Mouse (Mus musculus): ENCODE results near the gene Ccdc85c. TPM values are rescaled to one million over a fixed set of nuclear protein-coding genes. Genes with fewer than 3 reads are reported as not detected.

The Ccdc85c gene
- polyA plus RNA-seq, 1 experiment from 2014 or later, result 11.4 TPM

GRCm38 (mm10) chr12:108309116-108309794, 34.0 kb upstream of the Ccdc85c start:
- Histone ChIP-seq H3K9me3 (no peaks in the 10 kb centered on the region), H3K27me3 (replicated peaks; ENCODE audit: low read depth, poor library complexity, severe bottlenecking) (peaks cover 61% of the 10 kb centered on the region), H3K36me3 (replicated peaks) (no peaks in the 10 kb centered on the region), H3K4me3 (no peak overlapping the region), H3K4me1 (peaks cover 50% of the 10 kb centered on the region), H3K27ac (replicated peaks) (no peak overlapping the region)
- 62% methylated on average over 8 of the region's 8 CpGs for WGBS
- DNase-seq (ENCODE audit: low spot score), result no peak

GRCm38 (mm10) chr12:108308363-108308856, 33.2 kb upstream of the Ccdc85c start:
- Histone ChIP-seq H3K4me1 (peaks cover 54% of the 10 kb centered on the region), H3K27ac (replicated peaks) (no peak overlapping the region), H3K4me3 (no peak overlapping the region), H3K27me3 (replicated peaks; ENCODE audit: low read depth, poor library complexity, severe bottlenecking) (peaks cover 65% of the 10 kb centered on the region), H3K36me3 (replicated peaks) (no peaks in the 10 kb centered on the region), H3K9me3 (no peaks in the 10 kb centered on the region)
- no peak for DNase-seq (ENCODE audit: low spot score)
- WGBS, result 88% methylated on average over 16 of the region's 16 CpGs

GRCm38 (mm10) chr12:108307553-108307952, 32.3 kb upstream of the Ccdc85c start:
- DNase-seq (ENCODE audit: low spot score), result peak; percentile 81
- H3K27me3 ChIP-seq (replicated peaks; ENCODE audit: low read depth, poor library complexity, severe bottlenecking), result peaks cover 65% of the 10 kb centered on the region
- no peaks in the 10 kb centered on the region for H3K9me3 ChIP-seq
- peaks cover 47% of the 10 kb centered on the region for H3K4me1 ChIP-seq
- H3K36me3 ChIP-seq (replicated peaks), result no peaks in the 10 kb centered on the region
- H3K27ac ChIP-seq (replicated peaks), result no peak overlapping the region
- no peak overlapping the region for H3K4me3 ChIP-seq
- 23% methylated on average over 14 of the region's 14 CpGs for WGBS

GRCm38 (mm10) chr12:108305812-108306794, 30.9 kb upstream of the Ccdc85c start, which contains the start of gene Hhipl1:
Gene Hhipl1 (plus strand): TSS chr12:108306270.
- peak; percentile 74 for DNase-seq (ENCODE audit: low spot score)
- peak within 1 kb of the TSS; percentile 71 for H3K4me3 ChIP-seq
- H3K9me3 ChIP-seq, result no peaks in the 10 kb centered on the region
- peaks cover 41% of the 10 kb centered on the region for H3K4me1 ChIP-seq
- peaks cover 60% of the 10 kb centered on the region for H3K27me3 ChIP-seq (replicated peaks; ENCODE audit: low read depth, poor library complexity, severe bottlenecking)
- H3K27ac ChIP-seq (replicated peaks), result peak within 1 kb of the TSS; percentile 85
- WGBS, result 4% methylated on average over 67 of the region's 67 CpGs
- no peaks in the 10 kb centered on the region for H3K36me3 ChIP-seq (replicated peaks)

- WGBS, result 77% methylated on average over 8 of the region's 8 CpGs
- DNase-seq (ENCODE audit: low spot score), result no peak
- no peaks in the 10 kb centered on the region for H3K36me3 ChIP-seq (replicated peaks)
- H3K27ac ChIP-seq (replicated peaks), result no peak overlapping the region
- 0 out of 2 replicates have a peak overlapping the region, but pooled peaks have one; percentile 71 for H3K4me3 ChIP-seq
- H3K27me3 ChIP-seq (replicated peaks; ENCODE audit: low read depth, poor library complexity, severe bottlenecking), result peaks cover 60% of the 10 kb centered on the region
- no peaks in the 10 kb centered on the region for H3K9me3 ChIP-seq
- peaks cover 41% of the 10 kb centered on the region for H3K4me1 ChIP-seq
These were observed 29.9 kb upstream of the Ccdc85c start for GRCm38 (mm10) chr12:108305172-108305571.

- H3K9me3 ChIP-seq, result no peaks in the 10 kb centered on the region
- peaks cover 50% of the 10 kb centered on the region for H3K27me3 ChIP-seq (replicated peaks; ENCODE audit: low read depth, poor library complexity, severe bottlenecking)
- WGBS, result 46% methylated on average over 6 of the region's 6 CpGs
- no peak overlapping the region for H3K27ac ChIP-seq (replicated peaks)
- no peak for DNase-seq (ENCODE audit: low spot score)
- peaks cover 33% of the 10 kb centered on the region for H3K4me1 ChIP-seq
- H3K4me3 ChIP-seq, result no peak overlapping the region
- no peaks in the 10 kb centered on the region for H3K36me3 ChIP-seq (replicated peaks)
These were observed 28.6 kb upstream of the Ccdc85c start for GRCm38 (mm10) chr12:108303778-108304365.

GRCm38 (mm10) chr12:108301006-108301405, 25.8 kb upstream of the Ccdc85c start:
- H3K9me3 ChIP-seq, result no peaks in the 10 kb centered on the region
- WGBS, result 81% methylated on average over 6 of the region's 6 CpGs
- H3K27me3 ChIP-seq (replicated peaks; ENCODE audit: low read depth, poor library complexity, severe bottlenecking), result peaks cover 21% of the 10 kb centered on the region
- DNase-seq (ENCODE audit: low spot score), result no peak
- H3K27ac ChIP-seq (replicated peaks), result no peak overlapping the region
- H3K4me3 ChIP-seq, result no peak overlapping the region
- H3K36me3 ChIP-seq (replicated peaks), result no peaks in the 10 kb centered on the region
- peaks cover 14% of the 10 kb centered on the region for H3K4me1 ChIP-seq

GRCm38 (mm10) chr12:108297033-108297432, 21.8 kb upstream of the Ccdc85c start:
- Histone ChIP-seq H3K27me3 (replicated peaks; ENCODE audit: low read depth, poor library complexity, severe bottlenecking) (no peaks in the 10 kb centered on the region), H3K4me3 (no peak overlapping the region), H3K4me1 (peaks cover 15% of the 10 kb centered on the region), H3K27ac (replicated peaks) (no peak overlapping the region), H3K36me3 (replicated peaks) (no peaks in the 10 kb centered on the region), H3K9me3 (no peaks in the 10 kb centered on the region)
- 76% methylated on average over 6 of the region's 6 CpGs for WGBS
- DNase-seq (ENCODE audit: low spot score), result no peak

GRCm38 (mm10) chr12:108294620-108295019, 19.4 kb upstream of the Ccdc85c start:
- no peak overlapping the region for H3K27ac ChIP-seq (replicated peaks)
- DNase-seq (ENCODE audit: low spot score), result no peak
- WGBS, result 75% methylated on average over 3 of the region's 3 CpGs

GRCm38 (mm10) chr12:108292957-108293356, 17.7 kb upstream of the Ccdc85c start:
- Histone ChIP-seq H3K4me1 (peaks cover 20% of the 10 kb centered on the region), H3K27me3 (replicated peaks; ENCODE audit: low read depth, poor library complexity, severe bottlenecking) (no peaks in the 10 kb centered on the region), H3K4me3 (peak overlapping the region; percentile 45), H3K9me3 (no peaks in the 10 kb centered on the region), H3K27ac (replicated peaks) (0 out of 2 replicates have a peak overlapping the region, but pooled peaks have one; percentile 16), H3K36me3 (replicated peaks) (no peaks in the 10 kb centered on the region)
- WGBS, result 4% methylated on average over 8 of the region's 8 CpGs
- peak; percentile 82 for DNase-seq (ENCODE audit: low spot score)

More at GRCm38 (mm10) chr12:108294620-108295019, 19.4 kb upstream of the Ccdc85c start:
- Histone ChIP-seq H3K9me3 (no peaks in the 10 kb centered on the region), H3K36me3 (replicated peaks) (no peaks in the 10 kb centered on the region), H3K4me3 (no peak overlapping the region), H3K27me3 (replicated peaks; ENCODE audit: low read depth, poor library complexity, severe bottlenecking) (no peaks in the 10 kb centered on the region), H3K4me1 (peaks cover 20% of the 10 kb centered on the region)

GRCm38 (mm10) chr12:108292419-108292818, 17.2 kb upstream of the Ccdc85c start:
- peak overlapping the region; percentile 45 for H3K4me3 ChIP-seq

More at GRCm38 (mm10) chr12:108292419-108292818, 17.2 kb upstream of the Ccdc85c start:
- WGBS, result 6% methylated on average over 9 of the region's 9 CpGs
- Histone ChIP-seq H3K9me3 (no peaks in the 10 kb centered on the region), H3K36me3 (replicated peaks) (no peaks in the 10 kb centered on the region), H3K4me1 (peaks cover 20% of the 10 kb centered on the region), H3K27me3 (replicated peaks; ENCODE audit: low read depth, poor library complexity, severe bottlenecking) (no peaks in the 10 kb centered on the region), H3K27ac (replicated peaks) (peak overlapping the region; percentile 44; the same call in 1 of the 2 replicates)
- peak; percentile 72 for DNase-seq (ENCODE audit: low spot score)
